Mouse (Mus musculus) monocyte, adult 5-6 weeks (primary cell): ENCODE measurements at regions not wholly inside any gene's neighbourhood (a gene's known extent, or its start where the extent isn't known, plus 50 kb on each side); places are given as distances from the start of the nearest gene placed in this dataset.
"Not testable (repeated sequence)": the region's sequence is repeated elsewhere in the genome, so short reads cannot be mapped to it uniquely, and the experiment has no call there.

Experiments
- ATAC-seq: fragments of 153-309, 156-312 bp; replicated peaks from 2 replicates; pipeline ENCODE4 v1.8.0; 2017; ENCODE audit warnings: mild to moderate bottlenecking; ENCODE audit not compliant: low TSS enrichment, insufficient number of reproducible peaks, severe bottlenecking, poor library complexity, low FRiP score

DNA sequence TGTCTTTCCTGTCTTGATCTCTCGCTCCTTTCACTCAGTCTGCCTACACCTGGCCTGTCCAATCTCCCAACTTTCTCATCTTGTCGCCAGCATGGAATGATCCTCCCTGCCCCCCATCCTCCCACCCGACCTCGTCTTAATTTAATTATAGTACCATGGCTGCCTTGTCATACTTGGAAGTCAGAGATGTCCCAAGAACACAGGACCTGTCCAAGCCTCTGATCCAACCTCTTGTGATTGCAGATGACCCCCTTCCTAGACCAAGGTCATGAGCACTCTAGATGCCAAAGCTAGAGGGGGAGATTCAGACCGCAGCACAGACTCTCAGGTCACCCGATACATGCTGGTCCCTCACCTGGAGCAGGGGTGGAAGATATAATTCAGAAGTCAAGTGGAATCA is 232.3 kb downstream of the Prex1 start:
- no peak for ATAC-seq

DNA sequence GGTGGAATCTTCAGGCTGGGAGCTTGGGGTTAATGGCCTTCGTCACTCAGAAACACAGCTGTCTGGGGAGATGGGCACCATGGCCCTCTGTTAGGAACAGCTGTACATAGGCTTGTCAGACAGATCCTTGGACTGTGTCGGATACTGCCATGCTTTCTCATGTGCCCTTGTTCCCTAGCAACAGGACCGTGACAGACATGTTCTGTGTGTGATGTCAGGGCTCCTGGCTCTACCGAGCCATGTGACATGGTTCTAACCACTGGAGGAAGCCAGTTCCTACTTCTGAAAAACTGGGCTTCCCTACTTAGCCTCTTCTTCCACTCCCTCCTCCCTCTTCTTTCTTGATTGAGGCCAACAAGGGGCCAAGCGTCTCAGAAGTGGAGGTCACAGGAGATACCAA is 232.7 kb downstream of the Prex1 start:
- ATAC-seq, result peak; percentile 83

DNA sequence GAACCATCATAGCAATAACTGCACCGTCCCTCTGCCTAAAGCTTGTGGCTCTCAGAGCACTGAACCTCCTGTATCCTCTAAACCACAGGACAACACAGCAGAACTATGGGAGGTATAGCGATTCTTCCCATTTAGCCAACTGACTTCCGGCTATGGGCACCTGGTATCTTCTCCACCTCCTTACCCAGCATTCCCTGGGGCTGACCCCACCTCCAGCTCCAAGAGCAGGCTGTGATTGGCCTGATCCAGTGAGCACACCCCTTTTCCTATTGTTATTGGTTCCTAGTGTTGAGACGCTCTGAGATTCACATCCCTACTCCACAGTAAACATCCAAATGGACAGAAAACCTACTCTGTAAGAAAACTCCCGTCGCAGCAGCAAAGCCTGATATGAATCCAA is 236.7 kb downstream of the Prex1 start:
- ATAC-seq, result no peak

DNA sequence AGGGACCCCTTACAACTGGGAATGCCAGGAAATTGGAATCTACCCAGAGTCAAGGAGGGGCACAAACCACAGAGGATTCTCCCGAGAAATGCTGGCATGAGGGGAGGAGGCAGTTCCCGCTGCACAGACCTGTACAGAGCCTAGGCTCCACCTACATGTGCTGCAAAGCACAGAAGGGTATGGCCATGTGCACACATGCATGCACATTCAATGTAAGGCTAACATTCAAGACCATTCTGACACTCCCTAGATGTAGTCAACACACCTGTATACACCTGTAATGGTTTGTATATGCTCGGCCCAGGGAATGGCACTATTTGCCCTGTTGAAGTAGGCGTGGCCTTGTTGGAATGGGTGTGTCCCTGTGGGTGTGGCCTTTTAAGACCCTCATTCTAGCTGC is 238.0 kb downstream of the Prex1 start:
- no peak for ATAC-seq

DNA sequence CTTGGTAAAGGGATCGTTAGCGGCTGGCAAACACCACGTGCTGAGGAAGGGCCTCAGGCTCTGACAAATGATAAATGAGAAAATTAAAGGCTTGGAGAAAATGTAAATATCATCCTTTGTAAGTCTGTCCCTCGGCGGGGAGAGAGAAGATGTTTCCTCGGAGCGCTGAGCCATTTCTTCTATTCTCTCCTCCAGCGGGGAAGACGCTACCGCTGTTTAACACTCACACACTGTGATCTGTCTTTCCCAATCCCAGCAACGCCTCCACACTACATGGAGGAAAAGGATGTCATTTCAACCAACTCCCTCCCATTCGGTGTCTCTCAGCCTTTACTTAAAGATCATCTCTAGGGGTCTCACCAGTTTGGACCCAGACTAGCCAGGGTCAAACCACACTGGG is 239.0 kb downstream of the Prex1 start:
- no peak for ATAC-seq

DNA sequence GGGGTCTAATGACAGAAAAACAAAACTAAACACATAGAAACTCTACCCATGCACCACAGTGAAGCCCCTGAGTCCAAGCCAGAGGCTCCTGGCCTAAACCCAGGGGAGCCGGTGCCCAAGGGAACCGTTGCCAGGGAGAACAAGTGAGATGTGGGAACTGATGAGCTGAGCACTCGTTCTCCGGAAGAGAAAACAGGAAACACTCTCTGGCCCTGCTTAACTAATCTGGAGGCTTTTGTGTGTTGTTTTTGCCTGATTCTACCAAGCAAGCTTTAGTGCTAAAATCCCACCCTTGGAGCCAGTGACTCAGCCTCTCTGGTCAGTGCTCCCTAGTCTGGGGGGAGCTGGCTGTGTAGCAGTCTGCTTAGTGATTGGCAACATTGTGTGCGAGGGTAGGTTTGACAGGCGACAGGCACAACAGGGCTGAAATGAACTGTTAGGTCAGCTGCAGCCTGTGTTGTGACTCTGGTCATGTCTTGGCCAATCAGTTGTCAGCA is 242.3 kb downstream of the Prex1 start:
- ATAC-seq, result peak; percentile 40; the same call in 1 of the 2 replicates

DNA sequence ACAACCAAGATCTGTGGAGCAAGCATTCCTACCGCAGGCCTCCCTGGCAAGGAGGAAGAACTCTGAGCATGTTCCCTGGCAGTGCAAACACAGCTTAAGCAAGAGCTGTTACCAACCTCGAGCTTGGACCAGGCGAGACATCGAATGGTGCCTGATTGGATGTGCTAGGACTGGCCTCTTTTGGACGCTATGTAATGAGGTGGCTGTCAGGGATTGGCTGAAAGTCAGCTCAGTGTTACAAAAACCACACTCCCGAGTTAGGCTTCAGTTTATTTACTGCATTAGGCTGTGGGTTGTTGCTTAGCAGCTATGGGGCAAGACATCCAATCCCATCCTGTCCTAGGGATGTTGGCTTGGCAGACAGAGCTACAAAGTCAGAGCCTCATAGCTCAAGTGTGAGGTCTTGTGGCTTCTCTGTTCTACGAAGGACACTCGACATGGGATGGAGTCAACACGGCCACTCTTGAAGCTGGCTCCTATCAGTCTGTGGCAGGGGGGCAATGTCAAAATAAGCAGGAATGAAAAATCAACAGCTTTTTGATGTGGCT is 244.5 kb downstream of the Prex1 start:
- ATAC-seq, result peak; percentile 47; the same call in 1 of the 2 replicates

DNA sequence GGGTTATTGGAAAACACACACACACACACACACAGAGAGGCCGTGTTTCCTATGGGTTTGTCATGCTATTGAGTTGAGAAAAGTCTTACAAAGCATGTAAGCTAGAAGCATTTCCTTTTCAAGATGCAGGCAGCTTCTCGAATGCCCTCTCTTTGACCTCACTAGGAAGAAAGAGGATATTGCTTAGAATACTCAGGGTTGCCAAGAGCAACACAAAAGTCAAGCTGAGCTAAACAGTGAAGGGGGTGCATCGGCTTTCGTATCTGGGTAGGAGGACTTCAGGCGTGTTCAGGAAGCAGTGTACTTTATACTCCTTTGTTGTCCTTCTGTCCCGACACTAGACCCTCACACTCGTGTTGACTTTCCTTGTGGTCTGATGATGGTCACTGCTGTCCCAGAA is 246.5 kb downstream of the Prex1 start:
- ATAC-seq, result peak; percentile 42

DNA sequence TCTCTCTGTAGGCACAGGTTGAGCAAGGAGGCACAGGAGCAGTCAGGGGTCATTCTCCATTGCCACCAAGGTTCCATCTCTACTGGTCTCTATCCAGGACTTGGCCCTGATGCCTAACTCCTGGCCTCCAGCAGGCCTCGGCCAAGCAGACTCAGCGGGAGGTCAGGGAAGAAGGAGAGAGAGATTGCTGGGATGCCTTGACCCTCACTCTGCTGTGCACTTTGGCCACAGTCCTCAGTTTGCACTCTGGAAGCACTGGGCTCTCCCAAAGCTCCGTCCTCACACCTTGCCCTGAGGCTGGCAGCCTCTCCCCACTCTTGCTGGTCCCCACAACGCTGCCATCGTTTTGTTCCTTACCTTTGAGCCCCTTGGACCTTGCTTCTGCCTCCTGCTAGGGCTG is 248.1 kb downstream of the Prex1 start:
- ATAC-seq, result no peak

DNA sequence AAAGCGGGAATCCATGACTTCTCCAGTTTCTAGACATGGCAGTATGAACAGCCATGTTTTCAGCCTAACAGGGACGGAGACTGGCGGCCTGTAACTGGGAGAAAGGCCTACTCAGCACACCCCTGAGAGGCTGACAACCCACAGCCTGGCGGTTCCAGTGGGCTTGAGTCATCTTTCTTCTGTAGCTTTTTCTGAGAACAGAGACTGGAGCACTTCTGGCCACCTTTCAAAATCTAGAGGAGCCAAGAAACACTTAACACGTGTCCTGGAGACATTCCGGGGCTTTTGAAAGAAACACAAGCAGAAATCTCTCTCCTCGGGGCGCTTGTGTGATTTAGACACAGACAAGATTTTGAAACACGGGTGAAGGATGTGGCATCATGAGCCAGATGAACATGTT is 250.1 kb downstream of the Prex1 start:
- ATAC-seq, result no peak

DNA sequence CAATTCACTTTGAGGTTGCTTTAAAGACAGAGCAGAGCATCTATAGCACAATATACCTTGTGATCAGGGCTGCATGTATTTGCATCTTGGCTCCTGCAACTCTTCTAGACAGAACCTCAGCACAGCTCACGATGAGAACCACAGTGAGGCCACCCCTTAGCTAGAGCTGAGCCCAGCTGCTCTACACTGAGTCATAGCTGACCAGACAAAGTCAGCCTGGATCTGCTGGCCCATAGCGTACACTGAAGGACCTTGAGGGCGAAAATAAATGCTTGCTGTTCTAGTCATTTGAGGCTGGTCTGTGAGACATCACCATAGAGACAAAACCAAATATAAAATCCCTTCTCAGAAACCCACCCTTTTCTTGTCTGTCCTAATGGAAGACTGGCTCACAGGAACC is 251.7 kb downstream of the Prex1 start:
- ATAC-seq, result no peak

DNA sequence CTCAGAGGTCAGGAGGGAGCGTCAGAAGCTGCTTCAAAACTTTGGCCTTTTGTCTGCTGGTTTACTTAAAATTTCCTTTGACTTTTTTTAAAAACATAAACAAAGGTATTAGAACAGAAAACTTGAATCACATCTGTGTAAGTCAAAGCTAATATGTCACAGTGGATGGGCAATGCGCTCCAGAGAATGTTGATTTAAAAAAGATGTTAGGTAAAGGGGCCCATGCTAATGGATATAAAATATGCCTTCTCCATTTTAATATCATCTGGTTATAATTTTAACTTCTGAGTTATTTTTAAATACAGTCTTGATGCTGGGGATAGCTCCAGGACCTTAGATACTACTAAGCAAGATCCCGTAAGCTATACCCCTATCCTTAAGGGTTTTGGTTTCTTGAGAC is 252.5 kb downstream of the Prex1 start:
- no peak for ATAC-seq

DNA sequence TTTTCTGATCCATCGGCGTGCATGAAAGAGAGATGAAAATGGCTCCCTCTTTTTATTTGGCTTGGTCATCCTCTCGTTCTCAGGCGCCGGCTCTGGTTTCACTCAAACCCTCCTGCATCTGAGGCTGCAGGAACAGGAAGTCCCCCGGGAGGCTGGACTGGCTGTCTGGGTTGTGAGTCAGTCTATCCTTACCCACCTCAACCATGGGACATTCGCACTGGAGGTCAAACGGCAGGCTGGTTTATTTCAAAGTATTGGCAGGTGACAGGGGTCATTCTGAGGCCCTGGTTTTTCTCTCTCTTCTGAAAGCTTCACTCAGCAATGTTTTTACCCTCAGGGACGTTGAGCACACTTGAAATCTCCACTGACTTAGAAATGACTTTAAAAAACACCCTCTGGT is 253.7 kb downstream of the Prex1 start:
- no peak for ATAC-seq

DNA sequence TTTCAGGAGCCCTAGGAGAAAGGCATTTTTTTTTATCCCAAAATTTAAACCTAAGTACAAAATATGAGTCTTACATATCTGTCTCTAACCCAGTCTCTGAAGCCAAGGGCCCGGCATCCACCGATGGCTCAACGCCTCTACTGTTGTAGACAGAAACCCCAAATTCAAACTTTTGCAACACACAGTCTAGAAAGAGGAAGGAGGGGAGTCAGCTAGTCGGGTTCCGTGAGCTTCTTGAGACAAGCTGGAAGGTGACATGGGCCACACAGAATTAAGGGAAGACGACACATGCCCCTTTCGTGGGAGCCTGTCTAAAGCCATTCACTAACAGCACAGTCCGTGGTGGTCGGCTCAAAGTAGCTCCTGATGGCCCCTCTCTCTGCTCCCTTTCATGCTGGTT is 254.7 kb downstream of the Prex1 start:
- peak; percentile 73 for ATAC-seq

DNA sequence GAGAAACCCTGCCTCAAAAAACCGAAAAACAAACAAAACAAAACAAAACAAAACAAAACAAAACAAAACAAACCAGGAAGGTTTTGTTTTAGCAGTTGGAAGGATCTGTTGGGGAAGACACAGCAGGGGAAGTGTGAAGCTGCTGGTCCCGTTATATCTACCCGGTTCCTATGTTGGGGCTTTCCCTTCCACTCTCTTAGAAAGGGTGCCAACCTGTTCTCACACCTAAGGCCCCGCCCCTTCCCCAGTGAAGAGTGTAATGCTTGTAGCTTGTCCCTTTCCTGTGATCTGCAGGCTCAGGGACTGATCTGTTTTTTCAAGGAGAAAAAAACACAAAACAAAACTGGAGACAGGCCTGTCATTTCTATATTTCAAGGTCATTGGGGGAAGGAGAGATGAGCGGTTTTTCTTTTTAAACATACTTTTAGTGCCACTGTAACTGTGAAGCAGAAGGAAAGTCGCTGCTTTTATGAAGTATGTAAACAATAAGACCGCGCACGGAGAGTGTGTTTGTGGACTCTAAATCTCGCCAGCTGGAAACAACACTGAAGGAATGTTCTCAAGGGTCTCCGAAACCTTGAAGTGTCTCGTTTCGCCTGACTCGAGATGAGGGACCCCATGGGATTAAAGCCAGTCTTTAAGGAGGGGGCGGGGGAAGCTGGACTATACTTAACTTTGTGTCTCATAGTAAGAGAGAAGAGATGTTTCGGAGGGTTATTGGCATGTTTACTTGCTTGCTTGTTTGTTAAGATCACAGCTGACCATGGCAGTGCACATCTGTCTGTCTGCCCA is 256.1 kb downstream of the Prex1 start:
- 0 out of 2 replicates have a peak, but pooled peaks have one; percentile 40 for ATAC-seq

DNA sequence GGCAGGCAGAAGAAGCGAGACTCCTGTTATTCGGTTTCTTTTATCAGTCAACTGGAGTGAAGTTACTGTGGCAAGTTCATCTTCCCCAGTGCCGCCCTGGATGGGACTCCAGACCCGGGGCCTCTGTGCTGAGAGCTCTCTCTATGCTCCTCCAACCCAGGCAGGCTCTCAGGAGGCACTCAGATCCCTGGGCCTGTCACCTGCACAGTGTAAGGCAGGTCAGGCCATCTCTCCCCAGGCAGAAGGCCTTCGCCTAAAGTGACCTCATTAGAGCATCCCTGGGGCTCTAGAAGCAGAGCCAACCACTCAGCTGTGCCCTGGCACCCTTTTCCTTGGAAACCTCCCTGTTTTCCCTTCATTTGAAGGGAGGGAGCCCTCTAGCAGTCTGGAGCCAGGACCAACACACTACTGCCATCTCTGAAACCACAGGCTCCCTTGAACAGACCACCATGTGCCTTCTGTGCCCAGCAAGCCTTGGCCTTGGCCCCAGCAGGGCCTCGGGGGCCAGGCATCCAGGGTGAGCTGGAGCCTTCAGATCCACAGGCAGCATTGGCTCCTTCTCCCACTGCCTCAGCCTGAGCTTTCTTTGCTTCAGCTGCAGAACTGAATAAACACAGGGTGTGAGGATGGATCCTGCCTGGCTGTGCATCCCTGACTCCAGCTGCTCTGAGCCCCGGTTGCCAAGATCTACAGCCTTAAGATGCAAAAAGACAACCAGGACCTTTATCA is 259.3 kb downstream of the Prex1 start:
- ATAC-seq, result not testable (repeated sequence)

DNA sequence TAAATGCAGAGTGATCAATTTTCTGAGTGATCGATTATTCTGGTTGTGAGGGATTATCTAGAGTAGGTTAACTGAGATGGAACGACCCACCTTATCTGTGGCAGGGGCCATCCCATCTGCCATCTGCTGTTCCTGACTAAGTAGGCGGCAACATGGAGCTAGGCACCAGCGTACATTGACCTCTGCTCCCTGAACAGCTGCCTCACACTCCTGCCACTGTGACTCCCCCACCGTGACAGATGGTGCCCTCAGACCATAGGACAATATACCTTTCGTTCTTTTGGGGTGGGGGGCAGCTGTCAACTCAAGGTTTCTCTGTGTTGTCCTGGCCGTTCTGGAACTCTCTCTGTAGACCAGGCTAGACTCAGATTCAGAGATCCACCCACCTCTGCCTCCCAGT is 262.7 kb downstream of the Prex1 start:
- no peak for ATAC-seq

DNA sequence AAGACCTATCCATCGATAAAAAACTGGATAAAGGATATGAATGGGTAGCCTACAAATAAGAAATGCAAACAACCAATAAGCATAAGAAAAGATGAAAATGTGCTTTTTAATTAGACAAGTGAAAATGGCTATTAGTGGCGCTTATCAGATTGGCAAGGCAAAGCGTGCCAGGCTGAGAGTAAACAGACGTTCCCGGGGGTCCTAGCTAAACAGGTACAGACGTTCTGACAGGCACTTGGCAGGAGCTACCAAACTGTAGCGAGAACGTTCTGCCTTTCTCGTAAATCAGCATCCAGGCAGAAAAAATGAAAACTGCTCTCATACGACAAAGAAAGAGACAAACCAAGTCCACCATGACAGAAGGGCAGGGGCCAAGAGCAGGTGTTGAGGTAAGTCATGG is 263.3 kb downstream of the Prex1 start:
- no peak for ATAC-seq

DNA sequence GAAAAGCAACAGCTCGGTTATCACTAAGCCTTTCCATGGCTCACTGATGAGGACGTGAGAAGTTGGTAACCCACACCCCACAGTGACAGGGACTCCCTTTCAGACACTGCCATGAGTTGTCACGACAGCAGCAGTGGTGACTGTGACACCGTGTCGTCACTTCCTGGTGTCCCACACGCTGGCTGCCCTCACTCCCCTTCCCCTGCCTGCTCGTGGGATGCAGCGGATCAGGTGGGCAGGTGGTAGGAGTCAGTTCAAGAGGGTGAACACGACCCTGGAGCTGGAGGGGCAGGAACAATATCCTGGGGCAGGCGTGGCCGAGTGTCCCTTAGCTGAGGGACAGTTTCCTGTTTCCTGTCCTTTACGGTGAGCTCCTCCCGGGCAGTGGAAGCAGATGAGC is 264.9 kb downstream of the Prex1 start:
- ATAC-seq, result peak; percentile 52; the same call in 1 of the 2 replicates

DNA sequence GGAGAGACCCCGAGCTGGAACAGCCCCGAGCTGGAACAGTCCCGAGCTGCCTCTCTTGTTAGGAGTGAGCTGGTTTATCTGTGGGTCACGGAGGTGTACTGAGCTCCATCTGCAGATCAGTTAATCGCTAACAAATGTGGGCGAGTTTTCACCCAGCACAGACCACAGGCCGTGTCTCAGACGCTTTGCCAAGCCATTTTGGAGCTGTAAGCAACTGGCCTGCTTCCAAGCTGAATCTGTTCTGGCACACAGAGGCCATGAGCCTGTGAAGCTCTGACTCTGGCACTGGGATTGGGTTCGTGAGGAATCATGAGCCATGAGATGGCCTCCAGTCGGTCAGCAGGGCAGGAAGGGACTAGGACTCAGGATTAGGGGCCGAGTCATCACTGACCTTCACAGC is 265.5 kb downstream of the Prex1 start:
- no peak for ATAC-seq
